Mouse (Mus musculus): ENCODE measurements around the gene Kndc1. TPM values are rescaled to one million over a fixed set of nuclear protein-coding genes. Genes with fewer than 3 reads are reported as not detected.

Kndc1 gene
- polyA plus RNA-seq, 1 experiment: 5.4 TPM

- Histone ChIP-seq H3K4me1 (ENCODE audit: control insufficient read depth, insufficient read depth, low read length) (peaks cover 2% of the 10 kb centered on the region), H3K9me3 (replicated peaks; ENCODE audit: control insufficient read depth, insufficient read depth, low read length, poor library complexity, severe bottlenecking) (no peaks in the 10 kb centered on the region), H3K27me3 (ENCODE audit: control insufficient read depth, insufficient read depth, low read length, poor library complexity, severe bottlenecking) (no peaks in the 10 kb centered on the region), H3K9ac (ENCODE audit: low read depth, poor library complexity, severe bottlenecking) (no peak overlapping the region), H3K27ac (ENCODE audit: insufficient read depth, low read length) (no peak overlapping the region), H3K4me3 (ENCODE audit: low read depth, low read length) (no peak overlapping the region), H3K36me3 (ENCODE audit: control insufficient read depth, insufficient read depth, low read length, poor library complexity, severe bottlenecking) (no peaks in the 10 kb centered on the region)
- TF ChIP-seq POLR2A (IDR thresholded peaks at IDR 0.05; ENCODE audit: insufficient read depth, low read length): no peak
- TF ChIP-seq CTCF (IDR thresholded peaks at IDR 0.05; ENCODE audit: low read depth, low read length): no peak
- no peak for TF ChIP-seq EP300 (IDR thresholded peaks at IDR 0.05; ENCODE audit: insufficient read depth, low read depth, low read length)
Observed at GRCm38 (mm10) chr7:139968428-139968827, 73.9 kb downstream of the Kndc1 start.

GRCm38 (mm10) chr7:139969348-139970130 lies 75.0 kb downstream of the Kndc1 start:
- no peak overlapping the region for H3K27ac ChIP-seq (ENCODE audit: insufficient read depth, low read length)

GRCm38 (mm10) chr7:139970216-139970919 lies 75.9 kb downstream of the Kndc1 start:
- no peaks in the 10 kb centered on the region for H3K9me3 ChIP-seq (replicated peaks; ENCODE audit: control insufficient read depth, insufficient read depth, low read length, poor library complexity, severe bottlenecking)
- H3K27me3 ChIP-seq (ENCODE audit: control insufficient read depth, insufficient read depth, low read length, poor library complexity, severe bottlenecking): no peaks in the 10 kb centered on the region
- H3K9ac ChIP-seq (ENCODE audit: low read depth, poor library complexity, severe bottlenecking): no peak overlapping the region
- no peaks in the 10 kb centered on the region for H3K36me3 ChIP-seq (ENCODE audit: control insufficient read depth, insufficient read depth, low read length, poor library complexity, severe bottlenecking)
- H3K27ac ChIP-seq (ENCODE audit: insufficient read depth, low read length): peak overlapping the region; percentile 12; the same call in 1 of the 2 replicates
- no peak overlapping the region for H3K4me3 ChIP-seq (ENCODE audit: low read depth, low read length)
- no peak for TF ChIP-seq EP300 (IDR thresholded peaks at IDR 0.05; ENCODE audit: insufficient read depth, low read depth, low read length)
- no peak for TF ChIP-seq POLR2A (IDR thresholded peaks at IDR 0.05; ENCODE audit: insufficient read depth, low read length)
- TF ChIP-seq CTCF (IDR thresholded peaks at IDR 0.05; ENCODE audit: low read depth, low read length): no peak
- H3K4me1 ChIP-seq (ENCODE audit: control insufficient read depth, insufficient read depth, low read length): peaks cover 12% of the 10 kb centered on the region

More at GRCm38 (mm10) chr7:139969348-139970130, 75.0 kb downstream of the Kndc1 start:
- Histone ChIP-seq H3K27me3 (ENCODE audit: control insufficient read depth, insufficient read depth, low read length, poor library complexity, severe bottlenecking) (no peaks in the 10 kb centered on the region), H3K4me3 (ENCODE audit: low read depth, low read length) (no peak overlapping the region), H3K9me3 (replicated peaks; ENCODE audit: control insufficient read depth, insufficient read depth, low read length, poor library complexity, severe bottlenecking) (no peaks in the 10 kb centered on the region), H3K9ac (ENCODE audit: low read depth, poor library complexity, severe bottlenecking) (no peak overlapping the region), H3K4me1 (ENCODE audit: control insufficient read depth, insufficient read depth, low read length) (peaks cover 8% of the 10 kb centered on the region), H3K36me3 (ENCODE audit: control insufficient read depth, insufficient read depth, low read length, poor library complexity, severe bottlenecking) (no peaks in the 10 kb centered on the region)
- TF ChIP-seq POLR2A (IDR thresholded peaks at IDR 0.05; ENCODE audit: insufficient read depth, low read length) (no peak), EP300 (IDR thresholded peaks at IDR 0.05; ENCODE audit: insufficient read depth, low read depth, low read length) (no peak), CTCF (IDR thresholded peaks at IDR 0.05; ENCODE audit: low read depth, low read length) (peak; percentile 69)

GRCm38 (mm10) chr7:139970979-139971378 lies 76.5 kb downstream of the Kndc1 start:
- Histone ChIP-seq H3K4me1 (ENCODE audit: control insufficient read depth, insufficient read depth, low read length) (peaks cover 15% of the 10 kb centered on the region), H3K36me3 (ENCODE audit: control insufficient read depth, insufficient read depth, low read length, poor library complexity, severe bottlenecking) (no peaks in the 10 kb centered on the region), H3K4me3 (ENCODE audit: low read depth, low read length) (no peak overlapping the region), H3K9ac (ENCODE audit: low read depth, poor library complexity, severe bottlenecking) (no peak overlapping the region), H3K27ac (ENCODE audit: insufficient read depth, low read length) (no peak overlapping the region), H3K27me3 (ENCODE audit: control insufficient read depth, insufficient read depth, low read length, poor library complexity, severe bottlenecking) (no peaks in the 10 kb centered on the region), H3K9me3 (replicated peaks; ENCODE audit: control insufficient read depth, insufficient read depth, low read length, poor library complexity, severe bottlenecking) (no peaks in the 10 kb centered on the region)
- no peak for TF ChIP-seq POLR2A (IDR thresholded peaks at IDR 0.05; ENCODE audit: insufficient read depth, low read length)
- no peak for TF ChIP-seq EP300 (IDR thresholded peaks at IDR 0.05; ENCODE audit: insufficient read depth, low read depth, low read length)
- TF ChIP-seq CTCF (IDR thresholded peaks at IDR 0.05; ENCODE audit: low read depth, low read length): no peak

- no peak for TF ChIP-seq POLR2A (IDR thresholded peaks at IDR 0.05; ENCODE audit: insufficient read depth, low read length)
- TF ChIP-seq CTCF (IDR thresholded peaks at IDR 0.05; ENCODE audit: low read depth, low read length): no peak
- no peak for TF ChIP-seq EP300 (IDR thresholded peaks at IDR 0.05; ENCODE audit: insufficient read depth, low read depth, low read length)
- Histone ChIP-seq H3K4me1 (ENCODE audit: control insufficient read depth, insufficient read depth, low read length) (peaks cover 19% of the 10 kb centered on the region), H3K27ac (ENCODE audit: insufficient read depth, low read length) (no peak overlapping the region), H3K36me3 (ENCODE audit: control insufficient read depth, insufficient read depth, low read length, poor library complexity, severe bottlenecking) (no peaks in the 10 kb centered on the region), H3K27me3 (ENCODE audit: control insufficient read depth, insufficient read depth, low read length, poor library complexity, severe bottlenecking) (no peaks in the 10 kb centered on the region), H3K4me3 (ENCODE audit: low read depth, low read length) (no peak overlapping the region), H3K9me3 (replicated peaks; ENCODE audit: control insufficient read depth, insufficient read depth, low read length, poor library complexity, severe bottlenecking) (no peaks in the 10 kb centered on the region), H3K9ac (ENCODE audit: low read depth, poor library complexity, severe bottlenecking) (no peak overlapping the region)
Observed at GRCm38 (mm10) chr7:139971436-139971835, 76.9 kb downstream of the Kndc1 start.

GRCm38 (mm10) chr7:139972923-139973331 lies 78.4 kb downstream of the Kndc1 start:
- TF ChIP-seq EP300 (IDR thresholded peaks at IDR 0.05; ENCODE audit: insufficient read depth, low read depth, low read length) (0 out of 2 replicates have a peak, but pooled peaks have one; percentile 43), CTCF (IDR thresholded peaks at IDR 0.05; ENCODE audit: low read depth, low read length) (no peak)
- Histone ChIP-seq H3K4me3 (ENCODE audit: low read depth, low read length) (no peak overlapping the region), H3K36me3 (ENCODE audit: control insufficient read depth, insufficient read depth, low read length, poor library complexity, severe bottlenecking) (no peaks in the 10 kb centered on the region), H3K9ac (ENCODE audit: low read depth, poor library complexity, severe bottlenecking) (no peak overlapping the region), H3K27me3 (ENCODE audit: control insufficient read depth, insufficient read depth, low read length, poor library complexity, severe bottlenecking) (no peaks in the 10 kb centered on the region), H3K4me1 (ENCODE audit: control insufficient read depth, insufficient read depth, low read length) (peaks cover 20% of the 10 kb centered on the region), H3K27ac (ENCODE audit: insufficient read depth, low read length) (no peak overlapping the region), H3K9me3 (replicated peaks; ENCODE audit: control insufficient read depth, insufficient read depth, low read length, poor library complexity, severe bottlenecking) (no peaks in the 10 kb centered on the region)

Measured in ES-Bruce4 (cell line).